Mouse (Mus musculus) liver, embryonic 13.5 days (tissue): ENCODE measurements around the gene Insr. TPM values are rescaled to one million over a fixed set of nuclear protein-coding genes. Genes with fewer than 3 reads are reported as not detected.

Source experiments
- ATAC-seq: fragments of 200-750 bp; cut with Nextera tagmentation; 2 replicates; pipeline ENCODE4 v1.8.0; 2017; ENCODE audit warnings: low read depth, mild to moderate bottlenecking, moderate number of reproducible peaks, moderate library complexity
- DNase-seq: peaks from one replicate; pipeline ENCODE4 v3.0.0; 2022
- H3K27ac ChIP-seq: fragments of 300-500 bp; sonication (generic); 2 replicates; pipeline ENCODE4 v1.5.1; 2015; ENCODE audit warnings: moderate library complexity, mild to moderate bottlenecking, inconsistent platforms
- H3K27me3 ChIP-seq: fragments of 300-500 bp; sonication (generic); 2 replicates; pipeline ENCODE4 v1.6.1; 2015; ENCODE audit warnings: mild to moderate bottlenecking, inconsistent platforms
- H3K36me3 ChIP-seq: fragments of 300-500 bp; sonication (generic); 2 replicates; pipeline ENCODE4 v1.6.1; 2015; ENCODE audit warnings: mild to moderate bottlenecking, inconsistent platforms
- H3K4me1 ChIP-seq: fragments of 300-500 bp; sonication (generic); replicated peaks from 2 replicates; pipeline ENCODE4 v1.6.1; 2015; ENCODE audit warnings: inconsistent platforms
- H3K4me2 ChIP-seq: fragments of 300-500 bp; sonication (generic); 2 replicates; pipeline ENCODE4 v1.6.1; 2015; ENCODE audit warnings: inconsistent platforms, mild to moderate bottlenecking, moderate library complexity
- H3K4me3 ChIP-seq: fragments of 300-500 bp; sonication (generic); replicated peaks from 2 replicates; pipeline ENCODE4 v1.5.1; 2015; ENCODE audit warnings: mild to moderate bottlenecking, inconsistent platforms
- H3K9ac ChIP-seq: fragments of 300-500 bp; sonication (generic); 2 replicates; pipeline ENCODE4 v1.6.1; 2015; ENCODE audit warnings: mild to moderate bottlenecking, inconsistent platforms
- H3K9me3 ChIP-seq: fragments of 300-500 bp; sonication (generic); replicated peaks from 2 replicates; pipeline ENCODE4 v1.6.1; 2016; ENCODE audit warnings: inconsistent platforms
- WGBS: fragments of 180-500 bp; shearing (Covaris S2); methylation state at CpG from one replicate; pipeline ENCODE4 v1.1.7; 2015; ENCODE audit not compliant: insufficient replicate concordance; 5-methylcytosine and 5-hydroxymethylcytosine counted together
- polyA plus RNA-seq: library from polyadenylated mRNA; unstranded; fragments of >200 nt; fragmentation: Nextera tagmentation; extraction: Ambion mirVana; gene quantifications from 2 replicates; pipeline ENCODE4 v1.2.1, GENCODE M21; 2015

Gene Insr
- polyA plus RNA-seq, 1 experiment from 2014 or later, result 12.8 TPM

DNA sequence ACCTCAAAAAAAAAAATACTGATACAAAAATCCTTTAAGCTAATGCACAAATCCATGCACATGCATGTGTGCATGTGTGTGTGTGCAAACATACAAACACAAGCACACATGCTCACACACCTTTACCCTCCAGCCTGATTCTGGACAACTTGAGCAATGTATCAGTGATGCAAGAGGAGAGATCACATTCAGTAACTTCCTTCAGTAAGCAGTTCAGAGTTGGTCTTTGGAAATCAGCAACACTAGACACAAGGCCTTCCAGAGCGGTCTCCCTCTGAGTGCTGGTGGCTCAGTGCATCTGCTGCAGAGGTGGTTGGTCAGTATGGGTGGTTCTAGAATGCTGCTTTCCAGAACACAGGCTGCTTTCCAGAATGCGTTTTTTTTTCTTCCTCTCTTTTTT is 46.8 kb downstream of the Insr start:
- Histone ChIP-seq H3K27me3 (no peaks in the 10 kb centered on the region), H3K9ac (no peak overlapping the region), H3K4me1 (peaks cover 81% of the 10 kb centered on the region), H3K4me3 (no peak overlapping the region), H3K4me2 (no peak overlapping the region), H3K9me3 (no peaks in the 10 kb centered on the region), H3K36me3 (no peaks in the 10 kb centered on the region; the same call in 1 of the 2 replicates), H3K27ac (no peak overlapping the region)
- DNase-seq (no peak), ATAC-seq (no peak)
- WGBS, result 76% methylated on average over 2 of the region's 2 CpGs

DNA sequence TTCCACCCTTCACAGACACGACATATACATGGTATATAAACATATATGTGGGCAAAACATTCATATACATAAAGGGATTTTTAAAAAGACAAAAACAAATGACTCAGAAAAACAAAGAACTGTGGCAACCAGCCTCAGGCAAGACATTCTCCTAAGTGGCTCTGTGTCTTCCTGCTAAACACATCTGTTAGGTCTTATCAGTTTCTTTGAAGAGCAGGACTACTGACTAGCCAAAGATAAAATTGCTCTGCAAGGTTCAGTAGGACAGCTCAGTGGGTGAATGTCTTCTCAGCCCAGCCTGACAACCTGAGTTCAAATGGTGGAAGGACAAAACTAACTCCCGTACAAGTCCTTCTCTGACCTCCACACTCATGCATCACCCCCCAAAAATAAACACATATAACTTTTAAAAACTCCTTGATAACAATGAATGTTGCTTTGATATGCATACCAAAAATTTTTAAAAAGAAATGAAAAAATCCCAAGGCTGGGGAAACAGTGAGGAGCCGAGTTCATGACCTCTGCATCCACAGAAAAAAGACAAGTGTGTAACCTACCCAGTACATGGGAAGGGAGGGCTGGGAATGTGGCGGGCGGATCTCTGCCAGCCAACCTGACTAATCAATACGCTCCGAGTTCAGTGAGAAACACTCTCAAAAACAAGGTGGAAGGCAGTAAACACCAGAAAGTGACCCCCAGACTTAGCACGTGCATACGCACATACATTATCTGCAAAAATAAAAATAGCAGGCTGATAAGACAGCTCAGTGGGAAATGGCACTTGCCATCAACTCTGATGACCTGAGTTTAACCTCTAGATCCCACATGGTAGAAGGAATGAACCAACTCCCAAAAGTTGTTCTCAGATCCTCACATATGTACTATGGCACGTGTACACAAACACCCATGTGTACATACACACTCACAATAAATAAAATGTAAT is 49.0 kb downstream of the Insr start:
- Histone ChIP-seq H3K4me3 (no peak overlapping the region), H3K9me3 (no peaks in the 10 kb centered on the region), H3K4me2 (peak overlapping the region; percentile 30), H3K27me3 (no peaks in the 10 kb centered on the region), H3K36me3 (no peaks in the 10 kb centered on the region; the same call in 1 of the 2 replicates), H3K27ac (peak overlapping the region; percentile 37), H3K9ac (peak overlapping the region; percentile 22; the same call in 1 of the 2 replicates), H3K4me1 (peaks cover 83% of the 10 kb centered on the region)
- peak; percentile 94 for ATAC-seq
- 31% methylated on average over 10 of the region's 10 CpGs for WGBS
- peak; percentile 26 for DNase-seq

DNA sequence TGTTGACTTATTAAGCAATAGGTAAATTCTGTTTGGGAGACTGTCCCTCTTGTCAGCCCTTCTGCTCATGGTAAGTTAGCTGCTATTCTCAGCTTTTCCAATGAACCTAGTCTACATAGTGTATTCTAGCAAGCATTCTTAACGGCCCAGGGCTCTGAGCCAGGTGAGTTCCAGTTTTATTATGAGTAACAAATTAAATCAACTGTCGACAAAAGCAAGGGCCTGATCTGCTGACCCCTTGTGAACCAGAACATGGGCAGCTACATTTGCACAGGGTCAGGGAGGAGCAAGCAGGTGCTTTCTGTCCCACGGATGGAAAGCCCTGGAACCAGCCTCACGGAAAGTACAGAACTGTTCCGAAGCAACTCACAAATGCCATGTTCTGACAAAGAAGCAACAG is 52.0 kb downstream of the Insr start:
- Histone ChIP-seq H3K4me2 (no peak overlapping the region), H3K27me3 (no peaks in the 10 kb centered on the region), H3K9ac (no peak overlapping the region), H3K36me3 (no peaks in the 10 kb centered on the region; the same call in 1 of the 2 replicates), H3K4me1 (peaks cover 82% of the 10 kb centered on the region), H3K9me3 (no peaks in the 10 kb centered on the region), H3K4me3 (no peak overlapping the region), H3K27ac (0 out of 2 replicates have a peak overlapping the region, but pooled peaks have one; percentile 6)
- WGBS, result 72% methylated on average over 5 of the region's 5 CpGs
- DNase-seq (no peak), ATAC-seq (no peak)

DNA sequence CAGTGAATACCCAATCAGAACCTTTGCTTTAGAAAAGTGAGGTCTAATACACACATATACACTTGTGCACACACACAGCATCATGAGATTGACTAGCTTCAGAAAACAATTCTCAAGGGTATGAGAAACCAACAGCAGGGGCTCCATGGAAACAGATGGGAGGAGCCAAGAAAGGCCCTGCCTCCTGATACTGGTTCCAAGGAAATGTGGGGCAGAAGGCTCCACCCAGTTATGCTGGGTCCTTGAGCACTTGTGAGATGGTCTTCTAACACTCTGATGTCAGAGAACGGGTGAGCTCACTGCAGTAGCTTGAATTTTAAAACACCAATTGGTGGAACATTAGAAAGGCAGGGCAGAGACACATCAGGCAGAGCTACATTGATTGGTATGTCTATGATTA is 53.7 kb downstream of the Insr start:
- no peak overlapping the region for H3K4me2 ChIP-seq
- H3K4me3 ChIP-seq, result no peak overlapping the region
- no peak for DNase-seq
- H3K9ac ChIP-seq, result no peak overlapping the region
- H3K27ac ChIP-seq, result no peak overlapping the region
- no peaks in the 10 kb centered on the region for H3K36me3 ChIP-seq
- no peaks in the 10 kb centered on the region for H3K27me3 ChIP-seq
- WGBS, result 57% methylated on average over 1 of the region's 1 CpGs
- no peaks in the 10 kb centered on the region for H3K9me3 ChIP-seq
- peaks cover 82% of the 10 kb centered on the region for H3K4me1 ChIP-seq
- ATAC-seq, result no peak

DNA sequence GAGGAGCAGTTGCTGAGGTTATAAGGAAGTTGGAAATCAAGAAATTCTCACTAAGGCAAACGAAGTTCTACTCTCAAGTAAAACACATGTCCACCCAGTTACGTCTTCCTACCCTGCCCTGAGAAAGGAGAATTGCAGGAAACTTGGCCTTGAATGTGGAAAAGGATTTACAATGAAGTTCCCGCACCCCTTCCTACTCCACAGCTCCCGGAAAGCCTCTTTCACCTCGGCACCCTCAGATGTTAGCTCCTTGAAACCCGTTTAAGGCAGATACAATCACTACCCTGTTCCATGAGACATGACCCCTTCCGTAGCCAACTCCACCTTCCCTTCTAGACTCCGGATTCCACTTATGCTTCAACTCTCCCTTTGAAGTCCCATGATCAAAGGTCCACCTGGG is 54.2 kb downstream of the Insr start:
- Histone ChIP-seq H3K4me2 (no peak overlapping the region), H3K9me3 (no peaks in the 10 kb centered on the region), H3K27me3 (no peaks in the 10 kb centered on the region), H3K4me3 (no peak overlapping the region), H3K4me1 (peaks cover 82% of the 10 kb centered on the region), H3K36me3 (no peaks in the 10 kb centered on the region), H3K9ac (no peak overlapping the region), H3K27ac (no peak overlapping the region)
- no peak for ATAC-seq
- 70% methylated on average over 8 of the region's 8 CpGs for WGBS
- DNase-seq, result no peak

DNA sequence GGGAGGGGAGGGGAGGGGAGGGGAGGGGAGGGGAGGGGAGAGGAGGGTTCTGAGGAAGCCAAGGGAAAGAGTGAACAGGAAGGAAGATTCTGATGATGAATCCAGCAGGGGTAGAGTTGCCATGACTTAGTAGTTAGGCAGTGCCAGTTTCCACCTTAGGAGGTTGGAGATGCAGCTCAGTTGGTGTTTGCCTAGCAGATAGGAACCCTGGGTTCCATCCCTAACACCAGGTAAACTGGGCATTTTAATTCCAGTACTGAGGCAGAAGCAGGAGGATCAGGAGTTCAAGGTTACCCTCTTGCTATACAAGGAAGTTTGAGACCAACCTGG is 56.8 kb downstream of the Insr start:
- no peaks in the 10 kb centered on the region for H3K9me3 ChIP-seq
- no peaks in the 10 kb centered on the region for H3K27me3 ChIP-seq
- no peak overlapping the region for H3K4me3 ChIP-seq
- no peaks in the 10 kb centered on the region for H3K36me3 ChIP-seq
- ATAC-seq (no peak), DNase-seq (no peak)
- H3K4me2 ChIP-seq, result no peak overlapping the region
- H3K27ac ChIP-seq, result no peak overlapping the region
- H3K9ac ChIP-seq, result no peak overlapping the region
- peaks cover 76% of the 10 kb centered on the region for H3K4me1 ChIP-seq

DNA sequence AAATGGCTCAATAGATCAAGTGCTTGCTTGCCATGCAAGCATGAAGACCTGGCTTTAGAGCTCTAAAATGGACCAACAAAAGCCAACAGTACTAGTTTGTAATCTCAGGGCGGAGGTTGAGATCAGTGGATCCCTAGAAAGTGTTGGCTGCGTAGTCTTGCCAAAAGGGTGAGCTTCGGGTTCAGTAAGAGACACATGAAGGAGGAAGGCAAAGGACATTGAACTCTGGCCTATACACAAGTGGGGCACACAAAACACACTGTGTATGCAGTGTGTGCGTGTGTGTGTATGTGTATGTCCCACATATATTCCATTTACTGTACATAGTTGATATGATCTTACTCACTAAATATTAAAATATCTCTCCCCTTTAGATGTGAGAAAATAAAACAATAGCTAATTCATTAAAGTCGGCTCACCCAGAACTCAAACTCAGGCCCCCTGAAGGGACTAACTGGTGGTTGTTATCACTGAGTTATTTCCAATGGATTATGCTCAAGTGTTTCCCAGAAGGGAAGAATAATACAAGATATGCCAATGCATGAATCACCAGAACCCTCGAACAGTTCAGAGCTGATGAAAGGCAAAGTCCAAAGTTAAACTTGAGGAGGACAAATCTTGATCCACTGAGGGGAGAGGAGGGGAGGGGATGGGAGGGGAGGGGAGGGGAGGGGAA is 57.3 kb downstream of the Insr start:
- no peaks in the 10 kb centered on the region for H3K27me3 ChIP-seq
- no peak for ATAC-seq
- H3K9ac ChIP-seq, result peak overlapping the region; percentile 74
- peak overlapping the region; percentile 80 for H3K27ac ChIP-seq
- no peaks in the 10 kb centered on the region for H3K9me3 ChIP-seq
- 43% methylated on average over 6 of the region's 6 CpGs for WGBS
- peak overlapping the region; percentile 65 for H3K4me3 ChIP-seq
- no peak for DNase-seq
- peaks cover 75% of the 10 kb centered on the region for H3K4me1 ChIP-seq
- peak overlapping the region; percentile 90 for H3K4me2 ChIP-seq
- H3K36me3 ChIP-seq, result no peaks in the 10 kb centered on the region

DNA sequence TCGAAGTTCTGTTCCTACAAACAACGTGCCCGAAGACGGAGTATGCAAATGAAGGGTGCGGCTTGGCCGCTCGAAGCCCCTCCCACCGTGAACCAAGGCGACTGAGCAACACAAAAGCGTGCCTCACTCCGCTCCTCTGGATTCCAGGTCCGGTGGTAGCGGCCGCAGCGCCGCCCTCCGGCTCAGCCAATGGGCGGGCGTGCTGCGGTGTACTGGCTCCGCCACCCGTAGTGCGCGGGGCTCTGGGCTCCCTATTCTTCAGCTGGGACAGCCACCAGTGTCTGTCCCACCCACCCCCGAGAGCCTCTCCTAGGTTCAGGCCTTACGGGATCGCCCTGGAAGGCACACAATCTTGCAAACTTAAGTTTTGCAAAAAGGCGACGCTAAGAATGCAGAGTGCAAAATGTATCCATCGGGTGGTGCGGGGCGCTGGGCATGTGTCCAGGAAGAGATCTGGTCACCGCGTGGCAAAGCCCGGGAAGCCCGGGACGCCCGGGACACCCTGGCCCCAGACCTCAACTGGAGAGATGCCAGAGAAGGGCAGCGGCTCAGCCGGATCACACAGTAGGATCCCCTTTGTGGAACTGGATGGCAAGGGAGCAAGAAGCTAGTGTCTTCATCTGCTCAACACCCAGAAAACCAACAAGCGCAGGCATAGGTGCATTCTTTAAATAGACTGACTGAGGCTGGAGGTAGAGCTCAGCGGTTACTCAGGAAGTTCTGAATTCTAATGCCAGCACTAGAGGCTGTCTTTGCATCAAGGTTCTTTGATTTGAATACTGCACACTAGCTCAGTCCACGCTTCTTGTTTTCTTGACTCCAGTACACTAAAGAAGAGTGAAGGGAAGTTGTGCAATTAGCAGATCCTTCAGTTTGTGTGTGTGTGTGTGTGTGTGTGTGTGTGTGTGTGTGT is 58.1 kb downstream of the Insr start:
- peaks cover 77% of the 10 kb centered on the region for H3K4me1 ChIP-seq

DNA sequence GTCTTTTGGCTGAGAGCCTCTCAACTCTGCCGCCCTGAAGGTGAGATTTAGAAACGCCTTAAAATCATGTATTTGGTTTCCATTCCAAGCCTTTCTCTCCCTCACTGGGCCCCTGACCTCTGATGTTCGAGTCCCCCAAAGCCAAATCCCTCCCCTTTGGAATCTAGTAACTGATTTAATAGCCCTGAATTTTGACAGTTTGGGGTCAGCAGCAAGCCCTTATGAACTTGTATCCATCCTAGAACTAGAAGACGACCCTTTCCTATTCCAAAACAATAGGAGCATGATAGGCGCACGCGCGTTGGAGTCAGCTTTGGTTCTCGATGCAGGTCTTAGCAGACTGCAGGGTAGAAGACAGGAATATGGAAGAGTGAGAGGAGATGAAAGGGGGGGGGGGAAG is 58.9 kb downstream of the Insr start:
- Histone ChIP-seq H3K36me3 (no peaks in the 10 kb centered on the region), H3K27ac (peak overlapping the region; percentile 26), H3K4me3 (peak overlapping the region; percentile 65), H3K4me1 (peaks cover 77% of the 10 kb centered on the region), H3K9me3 (no peaks in the 10 kb centered on the region), H3K9ac (peak overlapping the region; percentile 23; the same call in 1 of the 2 replicates), H3K27me3 (no peaks in the 10 kb centered on the region), H3K4me2 (peak overlapping the region; percentile 90)
- DNase-seq, result no peak
- ATAC-seq, result peak; percentile 32; the same call in 1 of the 2 replicates
- 5% methylated on average over 9 of the region's 9 CpGs for WGBS

More for the DNA sequence above, 58.1 kb downstream of the Insr start:
- Histone ChIP-seq H3K9me3 (no peaks in the 10 kb centered on the region), H3K4me2 (peak overlapping the region; percentile 90), H3K4me3 (peak overlapping the region; percentile 65), H3K27ac (peak overlapping the region; percentile 80), H3K9ac (peak overlapping the region; percentile 74), H3K36me3 (no peaks in the 10 kb centered on the region), H3K27me3 (no peaks in the 10 kb centered on the region)
- ATAC-seq (peak; percentile 98), DNase-seq (peak; percentile 91)
- WGBS, result 1% methylated on average over 43 of the region's 43 CpGs

DNA sequence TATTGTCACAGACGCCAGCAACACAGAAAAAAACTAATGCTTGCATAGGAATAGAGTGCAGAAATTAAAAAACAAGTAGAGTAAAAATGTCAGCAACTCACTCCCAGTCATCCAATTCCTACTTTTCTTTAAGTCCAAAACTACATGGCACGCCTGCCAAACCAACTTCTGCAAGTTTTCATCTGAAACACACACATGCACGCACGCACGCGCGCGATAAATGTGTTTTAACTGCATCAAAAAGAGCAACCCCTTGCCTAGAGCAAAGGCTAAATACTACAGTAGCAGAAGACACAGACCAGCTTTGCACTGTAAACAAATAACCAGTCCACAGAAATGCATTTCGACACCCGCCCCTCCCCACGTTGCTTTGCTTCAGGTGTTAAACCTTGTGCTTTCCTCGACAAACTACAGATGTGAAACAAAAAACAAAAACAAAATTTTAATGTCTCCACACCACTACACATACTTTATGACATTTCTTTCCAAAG is 59.5 kb downstream of the Insr start:
- Histone ChIP-seq H3K27ac (peak overlapping the region; percentile 26), H3K4me3 (peak overlapping the region; percentile 65; the same call in 1 of the 2 replicates), H3K4me2 (peak overlapping the region; percentile 90; the same call in 1 of the 2 replicates), H3K4me1 (peaks cover 83% of the 10 kb centered on the region), H3K9ac (0 out of 2 replicates have a peak overlapping the region, but pooled peaks have one; percentile 23), H3K36me3 (no peaks in the 10 kb centered on the region), H3K27me3 (no peaks in the 10 kb centered on the region), H3K9me3 (no peaks in the 10 kb centered on the region)
- ATAC-seq (no peak), DNase-seq (no peak)
- WGBS, result 77% methylated on average over 12 of the region's 12 CpGs
